Mouse (Mus musculus): ENCODE measurements at regions not wholly inside any gene's neighbourhood (a gene's known extent, or its start where the extent isn't known, plus 50 kb on each side); places are given as distances from the start of the nearest gene placed in this dataset.
A peak's percentile ranks its signal among the peaks of the same experiment; 100 is the strongest.

DNA sequence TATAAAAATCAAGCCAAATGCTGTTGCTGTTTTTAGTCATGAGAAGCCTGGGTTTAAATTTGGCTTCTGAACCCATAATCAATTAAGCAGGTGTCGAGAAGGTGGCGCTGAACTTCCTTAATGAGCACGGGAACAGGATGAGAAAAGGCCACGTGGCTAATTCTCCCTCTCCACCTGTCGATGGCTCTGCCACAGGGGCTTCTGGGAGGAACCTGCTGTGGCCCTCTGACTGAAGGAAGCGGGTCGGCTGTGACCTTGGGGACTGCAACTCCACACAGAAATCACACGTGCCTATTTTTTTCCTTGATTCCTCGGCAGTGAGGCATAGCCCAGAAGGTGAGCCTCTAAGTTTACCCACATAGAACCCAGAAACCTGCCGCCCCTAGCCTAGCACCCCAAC lies 244.8 kb upstream of the Sulf2 start:
- DNase-seq = no peak

- peak; percentile 74 for DNase-seq
Measured at GRCm38 (mm10) chr2:166399140-166399830, 243.8 kb upstream of the Sulf2 start.

- no peak for DNase-seq
Measured at GRCm38 (mm10) chr2:166398774-166399139, 243.3 kb upstream of the Sulf2 start.

- no peak for DNase-seq
Measured at GRCm38 (mm10) chr2:166398156-166398555, 242.7 kb upstream of the Sulf2 start.

DNA sequence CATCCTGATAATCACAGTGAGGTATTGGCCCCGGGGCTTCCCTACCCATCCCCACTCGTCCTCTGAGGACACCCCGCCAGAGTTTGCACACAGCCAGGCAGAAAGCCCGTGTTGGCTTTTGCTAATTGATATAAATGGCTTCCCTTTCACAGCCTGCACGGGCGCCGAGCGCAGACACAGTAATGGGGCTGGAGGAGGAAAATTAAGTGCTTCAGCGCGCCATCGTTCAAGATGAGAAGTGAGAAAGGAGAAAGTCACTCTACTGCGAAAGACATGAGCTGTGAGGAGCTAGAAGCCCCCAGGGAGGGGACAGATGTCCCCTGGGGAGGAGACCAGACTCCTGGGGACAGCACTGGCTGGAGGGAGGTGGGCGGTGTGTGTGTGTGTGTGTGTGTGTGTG lies 239.2 kb upstream of the Sulf2 start:
- no peak for DNase-seq

DNA sequence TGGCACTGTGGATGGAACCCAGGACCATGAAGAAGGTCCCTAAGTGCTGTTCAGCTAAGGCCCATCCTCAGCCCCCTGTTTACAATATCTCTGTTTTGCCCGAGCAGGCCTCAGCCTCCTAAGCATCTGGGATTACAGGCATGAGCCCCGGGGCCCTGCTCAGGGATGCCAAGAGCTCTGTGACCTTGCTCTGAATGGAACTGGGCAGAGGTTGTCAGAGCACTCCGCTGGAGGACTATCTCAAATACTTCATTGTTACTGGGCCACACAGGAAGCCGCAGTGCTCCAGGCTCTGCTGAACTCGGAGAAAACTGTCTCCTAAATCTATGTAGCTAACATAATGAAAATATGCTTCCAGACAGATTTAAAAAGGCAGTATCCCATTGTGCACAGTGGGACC lies 235.7 kb upstream of the Sulf2 start:
- DNase-seq = no peak

DNA sequence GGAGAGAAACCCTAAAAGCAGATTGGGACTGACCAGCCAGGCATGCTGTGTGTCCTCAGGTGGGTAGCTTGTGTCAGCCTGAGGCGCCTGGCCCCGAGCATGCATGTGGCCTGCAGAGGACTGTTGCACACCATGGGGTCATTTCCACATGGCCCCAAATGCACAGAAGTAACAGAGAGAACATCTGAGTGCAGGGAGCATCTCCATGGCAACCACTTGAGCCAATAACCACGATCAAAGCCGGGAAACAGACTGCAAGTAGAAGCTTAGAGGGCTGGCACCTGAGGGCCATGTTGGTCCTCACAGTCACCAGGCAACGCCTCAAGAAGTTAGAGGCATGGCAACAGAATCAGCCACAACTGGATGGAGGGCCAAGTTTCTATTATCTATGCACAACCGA lies 232.6 kb upstream of the Sulf2 start:
- DNase-seq = no peak

GRCm38 (mm10) chr2:166386817-166387216 lies 231.4 kb upstream of the Sulf2 start:
- no peak for DNase-seq

DNA sequence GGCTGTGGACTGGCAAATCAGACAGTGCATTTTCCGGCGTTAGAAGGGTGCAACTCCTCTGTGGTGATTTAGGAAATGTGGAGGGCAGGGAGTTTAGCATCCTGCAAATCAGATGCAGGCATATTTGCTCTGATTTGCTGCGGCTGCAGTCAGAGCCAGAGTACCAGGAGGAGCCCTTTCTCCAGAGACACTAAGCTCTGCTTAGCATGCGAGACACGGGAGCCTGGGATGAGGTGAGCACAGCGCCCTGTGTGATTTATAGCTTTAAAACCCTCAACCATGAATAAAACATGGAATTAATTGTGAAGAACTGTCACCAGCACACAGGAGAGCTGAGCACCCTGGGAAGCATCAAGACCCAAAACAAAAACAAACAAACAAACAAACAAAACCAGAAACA lies 229.1 kb upstream of the Sulf2 start:
- no peak for DNase-seq

GRCm38 (mm10) chr2:166383356-166383755 lies 227.9 kb upstream of the Sulf2 start:
- DNase-seq = no peak

DNA sequence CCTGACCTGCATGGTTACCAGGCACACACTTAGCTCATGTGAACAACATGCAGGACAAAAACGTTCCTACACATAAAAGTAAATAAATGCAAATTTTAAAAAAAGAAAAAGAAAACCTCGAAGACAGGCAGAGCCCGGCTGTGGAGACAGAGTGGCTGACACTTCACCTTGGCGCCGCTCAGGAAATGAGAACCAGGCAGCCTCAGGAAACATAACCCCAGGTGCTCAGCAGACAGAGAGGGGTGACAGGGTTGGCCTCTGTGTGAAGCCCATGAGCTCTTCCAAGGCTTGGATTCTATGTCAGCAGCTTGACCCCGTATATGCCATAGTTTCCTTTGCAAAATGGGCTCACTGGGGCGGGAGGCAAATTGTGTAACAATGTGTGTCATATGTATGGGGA lies 226.7 kb upstream of the Sulf2 start:
- no peak for DNase-seq

GRCm38 (mm10) chr2:166380854-166381253 lies 225.4 kb upstream of the Sulf2 start:
- DNase-seq = peak; percentile 31

DNA sequence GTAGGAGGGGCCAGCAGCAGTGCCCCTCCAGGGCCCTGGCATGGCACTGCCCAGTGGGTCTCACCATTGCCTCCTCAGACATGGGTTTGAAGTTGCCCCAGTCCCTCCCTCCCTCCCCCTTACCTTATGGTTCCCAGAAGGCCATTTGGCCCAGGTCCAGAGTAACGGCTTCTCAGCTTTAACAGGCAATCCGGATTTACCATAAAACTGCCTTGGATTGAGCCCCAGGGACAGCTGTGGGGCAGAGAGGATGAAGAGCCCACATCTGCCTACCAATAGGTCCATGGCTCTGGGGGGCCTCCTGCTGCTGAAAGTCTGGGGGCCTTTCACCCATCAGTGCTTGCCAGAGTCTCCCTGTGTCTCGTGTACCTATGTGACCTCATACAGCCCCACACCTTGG lies 222.9 kb upstream of the Sulf2 start:
- no peak for DNase-seq

- DNase-seq = no peak
Measured at GRCm38 (mm10) chr2:166377329-166377728, 221.9 kb upstream of the Sulf2 start.

- DNase-seq = no peak
Measured at GRCm38 (mm10) chr2:166375639-166376038, 220.2 kb upstream of the Sulf2 start.

DNA sequence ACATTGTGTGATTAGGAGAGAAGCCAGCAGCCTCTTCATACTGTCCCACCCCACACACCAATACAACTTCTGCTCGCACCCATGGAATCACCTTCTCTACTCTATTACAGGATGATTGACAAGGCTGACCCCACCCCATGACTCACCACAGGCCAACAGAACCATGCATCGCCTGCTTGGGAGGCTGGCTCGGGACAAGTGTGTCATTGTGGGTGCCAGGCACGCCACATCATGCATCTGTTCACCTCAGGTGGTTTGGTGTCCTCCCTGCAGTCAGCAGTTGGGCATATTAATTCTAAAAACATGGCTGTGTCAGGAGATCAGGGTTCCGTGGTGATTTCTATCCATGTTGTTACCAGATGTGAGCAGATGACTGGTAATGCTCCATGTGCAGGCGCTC lies 215.3 kb upstream of the Sulf2 start:
- DNase-seq = no peak

- DNase-seq = no peak
Measured at GRCm38 (mm10) chr2:166361645-166362044, 206.2 kb upstream of the Sulf2 start.

DNA sequence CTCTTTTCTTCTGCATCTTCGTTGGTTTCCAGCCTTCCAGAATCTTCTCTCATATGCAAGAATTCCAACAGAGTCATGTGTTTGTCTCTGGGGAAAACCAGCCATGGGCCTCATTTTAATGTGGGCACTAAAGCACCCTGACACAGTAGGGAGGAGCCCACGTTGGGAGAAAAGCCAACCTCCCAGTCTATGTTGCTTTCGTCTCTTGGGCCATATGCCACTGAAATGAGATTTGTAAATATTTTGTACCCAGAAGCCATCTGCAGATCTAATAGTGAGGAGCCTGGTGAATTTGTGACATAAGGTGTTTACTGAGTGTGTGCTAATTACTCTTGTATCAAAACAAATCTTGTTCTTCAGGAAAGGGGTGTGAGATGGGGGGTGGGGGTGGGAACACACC lies 205.3 kb upstream of the Sulf2 start:
- DNase-seq = no peak

DNA sequence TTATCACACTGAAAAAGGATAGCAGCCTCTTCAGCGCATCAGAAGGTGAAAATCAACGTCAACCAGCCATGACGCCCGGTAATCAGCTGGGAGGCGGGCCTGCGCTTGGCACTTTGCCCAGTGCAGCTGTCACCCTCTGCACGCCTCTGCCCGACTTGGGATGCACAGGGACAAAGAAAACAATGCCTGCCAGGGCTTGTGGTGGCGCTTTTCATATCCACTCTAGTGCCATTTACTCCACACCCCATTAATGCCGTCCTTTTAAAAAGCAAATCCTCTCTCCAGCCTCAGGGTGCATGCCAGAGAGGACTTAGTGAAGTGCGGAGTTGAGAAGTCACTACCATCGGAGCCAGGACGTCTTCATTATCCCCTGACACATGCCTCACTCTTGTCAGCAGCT lies 204.5 kb upstream of the Sulf2 start:
- peak; percentile 45 for DNase-seq

- peak; percentile 50 for DNase-seq
Measured at GRCm38 (mm10) chr2:166357824-166358223, 202.4 kb upstream of the Sulf2 start.

- no peak for DNase-seq
Measured at GRCm38 (mm10) chr2:166355944-166356343, 200.5 kb upstream of the Sulf2 start.

GRCm38 (mm10) chr2:166355446-166355845 lies 200.0 kb upstream of the Sulf2 start:
- no peak for DNase-seq

DNA sequence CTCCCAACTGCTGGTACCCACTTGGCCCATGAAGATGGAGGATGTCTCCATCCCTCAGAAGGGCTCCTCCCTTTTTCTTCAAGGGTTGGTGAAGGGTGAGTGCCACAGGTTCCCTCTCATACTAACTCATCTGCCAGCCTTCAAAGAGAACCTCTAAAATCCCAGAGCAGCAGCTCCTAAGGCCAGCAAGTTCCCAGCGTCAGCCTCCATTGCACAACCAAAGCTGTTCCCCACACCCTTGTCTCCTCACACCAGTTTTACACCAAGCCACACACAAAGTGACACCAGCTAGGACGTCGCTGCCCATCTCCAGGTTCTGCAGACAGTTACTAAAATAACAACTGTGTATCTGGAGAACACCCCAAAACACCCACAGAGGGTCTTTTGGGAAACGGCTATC lies 198.9 kb upstream of the Sulf2 start:
- DNase-seq = no peak

DNA sequence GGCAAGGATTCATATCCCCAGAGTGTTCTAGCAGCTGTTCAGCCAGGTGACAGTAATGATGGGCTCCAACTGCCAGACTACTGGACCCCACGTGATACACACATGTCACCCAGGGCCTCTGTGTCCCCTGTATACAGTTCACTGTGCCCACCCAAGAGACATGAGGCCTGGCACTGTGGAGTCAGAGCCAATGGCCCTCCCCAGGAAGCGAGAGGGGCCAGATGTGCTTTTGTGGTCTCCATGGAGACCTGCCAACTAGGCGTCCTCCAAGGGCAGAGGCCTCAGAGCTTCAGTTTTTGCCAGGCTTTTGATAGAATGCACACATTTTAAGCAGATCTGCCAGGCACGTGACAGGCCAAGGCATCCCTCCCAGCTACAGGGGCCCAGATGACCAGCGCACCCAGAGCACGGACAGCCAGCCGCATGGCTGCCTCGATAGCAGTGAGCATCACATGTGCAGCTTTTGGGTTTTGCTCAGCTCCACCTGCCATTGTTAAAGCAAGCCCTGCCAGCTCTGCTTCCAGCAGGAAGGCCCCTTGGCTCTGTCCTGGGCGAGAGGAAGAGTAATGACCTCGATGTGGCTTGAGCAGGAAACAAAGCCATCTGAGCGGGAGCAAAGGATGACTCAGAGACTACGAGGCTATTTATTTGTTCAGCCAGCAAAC lies 198.1 kb upstream of the Sulf2 start:
- peak; percentile 60 for DNase-seq

DNA sequence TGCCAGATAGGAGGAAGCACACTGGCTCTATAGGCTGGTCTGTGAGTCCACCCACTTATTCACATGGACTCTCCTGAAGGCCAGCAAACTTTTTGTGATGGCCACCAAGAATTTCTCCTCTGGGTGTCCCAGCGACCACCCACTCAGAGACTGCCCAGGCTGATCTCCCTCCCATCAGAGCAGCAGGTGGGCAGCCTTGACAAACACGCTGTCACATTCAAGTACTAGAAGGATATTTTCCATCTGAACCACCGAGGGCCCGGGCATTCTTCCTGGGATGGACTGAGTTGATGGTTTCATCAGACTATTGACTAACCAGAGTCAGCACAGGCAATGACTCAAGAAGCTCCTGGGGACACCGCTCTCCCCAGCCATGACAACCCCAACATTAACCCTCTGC lies 196.5 kb upstream of the Sulf2 start:
- DNase-seq = peak; percentile 51

All from lung, postnatal 10 days (tissue).